Mouse (Mus musculus) neural tube, embryonic 13.5 days (tissue): ENCODE results near the gene Pdcd4. TPM values are rescaled to one million over a fixed set of nuclear protein-coding genes. Genes with fewer than 3 reads are reported as not detected.

Experiments
- ATAC-seq: fragments of 200-750 bp; cut with Nextera tagmentation; 2 replicates; pipeline ENCODE4 v1.8.0; 2017; ENCODE audit warnings: low read depth, mild to moderate bottlenecking, moderate TSS enrichment, moderate library complexity
- H3K27ac ChIP-seq: fragments of 300-500 bp; sonication (generic); replicated peaks from 2 replicates; pipeline ENCODE4 v1.5.1; 2015; ENCODE audit warnings: moderate library complexity, mild to moderate bottlenecking, inconsistent platforms
- H3K27me3 ChIP-seq: fragments of 300-500 bp; sonication (generic); 2 replicates; pipeline ENCODE4 v1.6.1; 2015; ENCODE audit warnings: mild to moderate bottlenecking, inconsistent platforms
- H3K36me3 ChIP-seq: fragments of 300-500 bp; sonication (generic); 2 replicates; pipeline ENCODE4 v1.6.1; 2015; ENCODE audit warnings: mild to moderate bottlenecking, inconsistent platforms
- H3K4me1 ChIP-seq: fragments of 300-500 bp; sonication (generic); replicated peaks from 2 replicates; pipeline ENCODE4 v1.6.1; 2015; ENCODE audit warnings: inconsistent platforms
- H3K4me2 ChIP-seq: fragments of 300-500 bp; sonication (generic); 2 replicates; pipeline ENCODE4 v1.6.1; 2015; ENCODE audit warnings: inconsistent platforms, mild to moderate bottlenecking, moderate library complexity
- H3K4me3 ChIP-seq: fragments of 300-500 bp; sonication (generic); 2 replicates; pipeline ENCODE4 v1.5.1; 2015; ENCODE audit warnings: mild to moderate bottlenecking, inconsistent platforms
- H3K9ac ChIP-seq: fragments of 300-500 bp; sonication (generic); 2 replicates; pipeline ENCODE4 v1.6.1; 2015; ENCODE audit warnings: moderate library complexity, mild to moderate bottlenecking, inconsistent platforms
- H3K9me3 ChIP-seq: fragments of 300-500 bp; sonication (generic); 2 replicates; pipeline ENCODE4 v1.6.1; 2016; ENCODE audit warnings: inconsistent platforms
- WGBS: fragments of 180-500 bp; shearing (Covaris S2); methylation state at CpG from one replicate; pipeline ENCODE4 v1.1.7; 2015; 5-methylcytosine and 5-hydroxymethylcytosine counted together
- polyA plus RNA-seq: library from polyadenylated mRNA; unstranded; fragments of >200 nt; fragmentation: Nextera tagmentation; extraction: Ambion mirVana; gene quantifications from 2 replicates; pipeline ENCODE4 v1.2.1, GENCODE M21; 2015

Gene Pdcd4
- polyA plus RNA-seq, 1 experiment from 2014 or later: 80.5 TPM

- no peaks in the 10 kb centered on the region for H3K36me3 ChIP-seq
- ATAC-seq: no peak
Measured at GRCm38 (mm10) chr19:53893711-53894171, 1.7 kb downstream of the Pdcd4 start.

GRCm38 (mm10) chr19:53894538-53895121, 2.6 kb downstream of the Pdcd4 start:
- Histone ChIP-seq H3K4me2 (no peak overlapping the region), H3K9ac (no peak overlapping the region), H3K9me3 (no peaks in the 10 kb centered on the region), H3K4me1 (peaks cover 13% of the 10 kb centered on the region; the same call in 1 of the 2 replicates), H3K27me3 (no peaks in the 10 kb centered on the region; the same call in 1 of the 2 replicates), H3K36me3 (no peaks in the 10 kb centered on the region), H3K4me3 (no peak overlapping the region), H3K27ac (no peak overlapping the region)
- no peak for ATAC-seq
- 72% methylated on average over 12 of the region's 12 CpGs for WGBS

More at GRCm38 (mm10) chr19:53893711-53894171, 1.7 kb downstream of the Pdcd4 start:
- Histone ChIP-seq H3K9ac (no peak overlapping the region), H3K4me1 (peaks cover 13% of the 10 kb centered on the region; the same call in 1 of the 2 replicates), H3K4me3 (no peak overlapping the region), H3K4me2 (no peak overlapping the region), H3K27me3 (no peaks in the 10 kb centered on the region; the same call in 1 of the 2 replicates), H3K9me3 (no peaks in the 10 kb centered on the region), H3K27ac (no peak overlapping the region)
- 83% methylated on average over 3 of the region's 3 CpGs for WGBS

GRCm38 (mm10) chr19:53898046-53898445, 6.0 kb downstream of the Pdcd4 start:
- H3K9ac ChIP-seq: no peak overlapping the region
- H3K4me2 ChIP-seq: no peak overlapping the region
- no peaks in the 10 kb centered on the region; the same call in 1 of the 2 replicates for H3K27me3 ChIP-seq
- no peaks in the 10 kb centered on the region for H3K36me3 ChIP-seq
- ATAC-seq: no peak
- no peak overlapping the region for H3K4me3 ChIP-seq
- H3K27ac ChIP-seq: no peak overlapping the region
- peaks cover 12% of the 10 kb centered on the region; the same call in 1 of the 2 replicates for H3K4me1 ChIP-seq
- no peaks in the 10 kb centered on the region for H3K9me3 ChIP-seq
- WGBS: 83% methylated on average over 5 of the region's 5 CpGs

- Histone ChIP-seq H3K4me1 (peaks cover 10% of the 10 kb centered on the region; the same call in 1 of the 2 replicates), H3K9ac (no peak overlapping the region), H3K27ac (no peak overlapping the region), H3K9me3 (no peaks in the 10 kb centered on the region), H3K4me3 (no peak overlapping the region), H3K4me2 (no peak overlapping the region), H3K27me3 (no peaks in the 10 kb centered on the region; the same call in 1 of the 2 replicates), H3K36me3 (no peaks in the 10 kb centered on the region)
- WGBS: 71% methylated on average over 4 of the region's 4 CpGs
- no peak for ATAC-seq
Measured at GRCm38 (mm10) chr19:53898498-53898897, 6.5 kb downstream of the Pdcd4 start.

GRCm38 (mm10) chr19:53898970-53899900, 7.2 kb downstream of the Pdcd4 start:
- no peak overlapping the region for H3K27ac ChIP-seq
- peaks cover 7% of the 10 kb centered on the region; the same call in 1 of the 2 replicates for H3K4me1 ChIP-seq
- ATAC-seq: no peak
- no peaks in the 10 kb centered on the region for H3K9me3 ChIP-seq
- no peak overlapping the region for H3K4me2 ChIP-seq
- 85% methylated on average over 25 of the region's 25 CpGs for WGBS
- H3K36me3 ChIP-seq: no peaks in the 10 kb centered on the region
- H3K27me3 ChIP-seq: no peaks in the 10 kb centered on the region; the same call in 1 of the 2 replicates
- H3K9ac ChIP-seq: no peak overlapping the region
- no peak overlapping the region for H3K4me3 ChIP-seq

- H3K9me3 ChIP-seq: no peaks in the 10 kb centered on the region
- no peak for ATAC-seq
- H3K4me1 ChIP-seq: peaks cover 15% of the 10 kb centered on the region
- WGBS: 89% methylated on average over 14 of the region's 14 CpGs
- no peaks in the 10 kb centered on the region; the same call in 1 of the 2 replicates for H3K27me3 ChIP-seq
- no peak overlapping the region for H3K4me3 ChIP-seq
- no peak overlapping the region for H3K4me2 ChIP-seq
- no peak overlapping the region for H3K9ac ChIP-seq
- H3K36me3 ChIP-seq: no peaks in the 10 kb centered on the region
- no peak overlapping the region for H3K27ac ChIP-seq
Measured at GRCm38 (mm10) chr19:53899941-53900610, 8.0 kb downstream of the Pdcd4 start.

- H3K4me1 ChIP-seq: peaks cover 27% of the 10 kb centered on the region
- ATAC-seq: no peak
- peak overlapping the region; percentile 68 for H3K4me2 ChIP-seq
- peak overlapping the region; percentile 82 for H3K27ac ChIP-seq
- no peaks in the 10 kb centered on the region; the same call in 1 of the 2 replicates for H3K27me3 ChIP-seq
- no peaks in the 10 kb centered on the region for H3K36me3 ChIP-seq
- H3K9ac ChIP-seq: peak overlapping the region; percentile 79
- WGBS: 63% methylated on average over 15 of the region's 15 CpGs
- H3K4me3 ChIP-seq: peak overlapping the region; percentile 98
- H3K9me3 ChIP-seq: no peaks in the 10 kb centered on the region
Measured at GRCm38 (mm10) chr19:53901931-53902738, 10.1 kb downstream of the Pdcd4 start.

- WGBS: 0% methylated on average over 59 of the region's 61 CpGs
- Histone ChIP-seq H3K4me2 (peak overlapping the region; percentile 73), H3K9ac (peak overlapping the region; percentile 96), H3K36me3 (no peaks in the 10 kb centered on the region), H3K9me3 (no peaks in the 10 kb centered on the region), H3K4me3 (peak overlapping the region; percentile 98), H3K27ac (peak overlapping the region; percentile 93), H3K4me1 (peaks cover 32% of the 10 kb centered on the region), H3K27me3 (no peaks in the 10 kb centered on the region; the same call in 1 of the 2 replicates)
- peak; percentile 98 for ATAC-seq
Measured at GRCm38 (mm10) chr19:53902739-53903487, 10.9 kb downstream of the Pdcd4 start.

GRCm38 (mm10) chr19:53903507-53904321, 11.7 kb downstream of the Pdcd4 start:
- Histone ChIP-seq H3K36me3 (peaks cover 6% of the 10 kb centered on the region; the same call in 1 of the 2 replicates), H3K9ac (peak overlapping the region; percentile 96), H3K27ac (peak overlapping the region; percentile 93), H3K4me2 (peak overlapping the region; percentile 73), H3K9me3 (no peaks in the 10 kb centered on the region), H3K4me1 (peaks cover 32% of the 10 kb centered on the region), H3K27me3 (no peaks in the 10 kb centered on the region), H3K4me3 (peak overlapping the region; percentile 98)
- under 1% methylated on average over 75 of the region's 83 CpGs for WGBS
- ATAC-seq: peak; percentile 73
